Mouse (Mus musculus): ENCODE measurements around the gene Wdhd1. TPM values are rescaled to one million over a fixed set of nuclear protein-coding genes. Genes with fewer than 3 reads are reported as not detected.
A peak's percentile ranks its signal among the peaks of the same experiment; 100 is the strongest.

Wdhd1 gene
- polyA plus RNA-seq, 1 experiment from 2014 or later: 22.0 TPM

- H3K27me3 ChIP-seq (replicated peaks; ENCODE audit: control insufficient read depth, insufficient read depth, low read length): no peaks in the 10 kb centered on the region
- DNase-seq (ENCODE audit: low spot score): no peak
- no peaks in the 10 kb centered on the region for H3K9me3 ChIP-seq (ENCODE audit: control insufficient read depth, low read length)
- peaks cover 15% of the 10 kb centered on the region for H3K36me3 ChIP-seq (ENCODE audit: control insufficient read depth, insufficient read depth, low read length)
- H3K4me2 ChIP-seq (ENCODE audit: low read depth, low read length): no peak overlapping the region
- no peak overlapping the region for H3K27ac ChIP-seq (replicated peaks; ENCODE audit: low read depth, low read length)
- H3K4me3 ChIP-seq (ENCODE audit: low read depth, low read length): no peak overlapping the region
- ATAC-seq (ENCODE audit: low read depth): no peak
- no peaks in the 10 kb centered on the region for H3K4me1 ChIP-seq (ENCODE audit: control insufficient read depth, insufficient read depth, low read length)
- no peak overlapping the region for H3K9ac ChIP-seq (ENCODE audit: low read depth, low read length)
- 84% methylated on average over 5 of the region's 5 CpGs for WGBS
Observed at GRCm38 (mm10) chr14:47287021-47287420, 10.4 kb upstream of the Wdhd1 start.

DNA sequence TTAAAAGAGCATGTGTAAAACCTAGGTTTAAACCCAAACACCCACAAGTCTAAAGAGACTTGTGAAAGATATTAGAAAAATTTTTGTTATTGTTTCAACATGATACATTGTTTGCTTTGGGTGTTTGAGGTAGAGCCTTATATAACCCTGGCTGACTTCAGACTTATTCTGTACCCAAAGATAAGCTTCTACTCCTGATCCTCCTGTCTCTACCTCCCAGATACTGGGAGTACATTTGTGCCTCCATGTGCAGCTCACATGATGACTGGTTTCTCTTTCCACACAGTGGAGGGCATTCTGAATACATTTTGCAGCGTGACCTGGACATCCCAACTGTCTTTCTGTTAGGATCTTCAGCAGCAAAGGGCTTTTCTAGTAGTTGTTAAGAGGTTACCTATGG, 9.6 kb upstream of the Wdhd1 start:
- 79% methylated on average over 1 of the region's 1 CpGs for WGBS
- no peak overlapping the region for H3K27ac ChIP-seq (replicated peaks; ENCODE audit: low read depth, low read length)

DNA sequence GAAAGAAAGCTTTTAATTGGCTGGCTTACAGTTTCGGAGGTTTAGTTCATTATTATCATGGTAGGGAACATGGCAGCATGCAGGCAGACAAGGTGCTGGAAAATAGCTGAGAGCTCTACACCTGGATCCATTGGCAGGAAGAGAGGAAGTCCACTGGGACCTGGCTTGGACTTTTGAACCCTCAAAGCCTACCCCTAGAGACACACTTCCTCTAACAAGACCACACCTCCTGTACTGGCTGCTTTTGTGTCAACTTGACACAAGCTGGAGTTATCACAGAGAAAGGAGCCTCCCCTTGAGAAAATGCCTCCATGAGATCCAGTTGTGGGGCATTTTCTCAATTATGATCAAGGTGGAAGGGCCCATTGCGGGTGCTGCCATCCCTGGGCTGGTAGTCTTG, 8.6 kb upstream of the Wdhd1 start:
- ATAC-seq (ENCODE audit: low read depth): no peak
- H3K27me3 ChIP-seq (replicated peaks; ENCODE audit: control insufficient read depth, insufficient read depth, low read length): no peaks in the 10 kb centered on the region

More for the DNA sequence above, 9.6 kb upstream of the Wdhd1 start:
- no peaks in the 10 kb centered on the region for H3K4me1 ChIP-seq (ENCODE audit: control insufficient read depth, insufficient read depth, low read length)
- no peak overlapping the region for H3K4me3 ChIP-seq (ENCODE audit: low read depth, low read length)
- peaks cover 15% of the 10 kb centered on the region for H3K36me3 ChIP-seq (ENCODE audit: control insufficient read depth, insufficient read depth, low read length)
- H3K9me3 ChIP-seq (ENCODE audit: control insufficient read depth, low read length): no peaks in the 10 kb centered on the region
- DNase-seq (ENCODE audit: low spot score) (no peak), ATAC-seq (ENCODE audit: low read depth) (no peak)
- H3K4me2 ChIP-seq (ENCODE audit: low read depth, low read length): no peak overlapping the region
- H3K9ac ChIP-seq (ENCODE audit: low read depth, low read length): no peak overlapping the region
- H3K27me3 ChIP-seq (replicated peaks; ENCODE audit: control insufficient read depth, insufficient read depth, low read length): no peaks in the 10 kb centered on the region

DNA sequence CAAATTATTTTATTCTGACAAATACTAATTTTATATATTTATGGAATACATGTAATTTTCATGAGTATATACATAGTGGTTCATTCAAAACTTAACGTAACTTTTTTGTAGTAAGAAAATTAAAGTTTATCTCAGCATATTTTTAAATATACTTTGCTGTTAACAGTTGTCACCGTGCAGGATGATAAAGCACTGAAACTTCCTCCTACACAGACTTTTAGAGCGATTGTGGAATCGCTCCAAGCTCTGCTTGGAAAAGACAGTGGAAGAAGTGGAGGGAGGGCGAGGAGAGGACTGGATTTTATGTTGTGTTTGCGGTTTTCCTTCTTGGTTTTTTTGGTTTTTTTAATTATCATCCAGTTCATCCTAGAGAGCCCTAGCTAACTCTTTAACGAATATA, 6.9 kb upstream of the Wdhd1 start:
- no peak overlapping the region for H3K9ac ChIP-seq (ENCODE audit: low read depth, low read length)
- no peak overlapping the region for H3K27ac ChIP-seq (replicated peaks; ENCODE audit: low read depth, low read length)
- no peak overlapping the region for H3K4me3 ChIP-seq (ENCODE audit: low read depth, low read length)
- H3K9me3 ChIP-seq (ENCODE audit: control insufficient read depth, low read length): no peaks in the 10 kb centered on the region
- H3K36me3 ChIP-seq (ENCODE audit: control insufficient read depth, insufficient read depth, low read length): no peaks in the 10 kb centered on the region
- 85% methylated on average over 7 of the region's 7 CpGs for WGBS
- H3K4me1 ChIP-seq (ENCODE audit: control insufficient read depth, insufficient read depth, low read length): no peaks in the 10 kb centered on the region
- no peaks in the 10 kb centered on the region for H3K27me3 ChIP-seq (replicated peaks; ENCODE audit: control insufficient read depth, insufficient read depth, low read length)
- ATAC-seq (ENCODE audit: low read depth) (no peak), DNase-seq (ENCODE audit: low spot score) (no peak)
- no peak overlapping the region for H3K4me2 ChIP-seq (ENCODE audit: low read depth, low read length)

More for the DNA sequence above, 8.6 kb upstream of the Wdhd1 start:
- Histone ChIP-seq H3K4me2 (ENCODE audit: low read depth, low read length) (no peak overlapping the region), H3K9ac (ENCODE audit: low read depth, low read length) (no peak overlapping the region), H3K36me3 (ENCODE audit: control insufficient read depth, insufficient read depth, low read length) (peaks cover 9% of the 10 kb centered on the region), H3K4me3 (ENCODE audit: low read depth, low read length) (no peak overlapping the region), H3K27ac (replicated peaks; ENCODE audit: low read depth, low read length) (no peak overlapping the region), H3K9me3 (ENCODE audit: control insufficient read depth, low read length) (no peaks in the 10 kb centered on the region), H3K4me1 (ENCODE audit: control insufficient read depth, insufficient read depth, low read length) (no peaks in the 10 kb centered on the region)
- peak; percentile 10 for DNase-seq (ENCODE audit: low spot score)
- WGBS: 89% methylated on average over 2 of the region's 2 CpGs

GRCm38 (mm10) chr14:47281535-47281934, 4.9 kb upstream of the Wdhd1 start:
- Histone ChIP-seq H3K27ac (replicated peaks; ENCODE audit: low read depth, low read length) (no peak overlapping the region), H3K4me2 (ENCODE audit: low read depth, low read length) (no peak overlapping the region), H3K9ac (ENCODE audit: low read depth, low read length) (no peak overlapping the region), H3K36me3 (ENCODE audit: control insufficient read depth, insufficient read depth, low read length) (no peaks in the 10 kb centered on the region), H3K4me3 (ENCODE audit: low read depth, low read length) (no peak overlapping the region), H3K9me3 (ENCODE audit: control insufficient read depth, low read length) (no peaks in the 10 kb centered on the region), H3K27me3 (replicated peaks; ENCODE audit: control insufficient read depth, insufficient read depth, low read length) (no peaks in the 10 kb centered on the region), H3K4me1 (ENCODE audit: control insufficient read depth, insufficient read depth, low read length) (peaks cover 7% of the 10 kb centered on the region)
- 93% methylated on average over 4 of the region's 4 CpGs for WGBS
- DNase-seq (ENCODE audit: low spot score): no peak
- no peak for ATAC-seq (ENCODE audit: low read depth)

DNA sequence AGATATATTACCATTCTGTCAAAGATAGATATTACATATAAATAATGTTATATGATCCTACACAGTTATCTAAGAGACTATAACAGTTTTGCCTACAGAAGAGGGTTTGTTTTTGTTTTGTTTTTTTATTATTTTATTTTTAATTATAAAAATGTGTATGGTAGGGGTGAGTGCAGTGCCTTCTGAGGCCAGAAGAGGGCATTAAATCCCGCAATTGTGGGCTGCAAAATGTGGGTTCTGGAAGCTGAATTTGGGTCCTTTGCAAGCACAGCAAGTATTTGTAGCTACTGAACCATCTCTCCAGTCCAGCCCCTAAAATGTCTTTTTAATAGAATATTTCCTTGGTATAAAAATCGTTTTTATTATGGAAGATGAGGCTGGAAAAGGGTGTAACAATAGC, 2.4 kb upstream of the Wdhd1 start:
- WGBS: 83% methylated on average over 2 of the region's 2 CpGs
- Histone ChIP-seq H3K27ac (replicated peaks; ENCODE audit: low read depth, low read length) (no peak overlapping the region), H3K9me3 (ENCODE audit: control insufficient read depth, low read length) (no peaks in the 10 kb centered on the region), H3K36me3 (ENCODE audit: control insufficient read depth, insufficient read depth, low read length) (no peaks in the 10 kb centered on the region), H3K4me1 (ENCODE audit: control insufficient read depth, insufficient read depth, low read length) (peaks cover 17% of the 10 kb centered on the region), H3K4me2 (ENCODE audit: low read depth, low read length) (no peak overlapping the region), H3K9ac (ENCODE audit: low read depth, low read length) (no peak overlapping the region), H3K4me3 (ENCODE audit: low read depth, low read length) (no peak overlapping the region), H3K27me3 (replicated peaks; ENCODE audit: control insufficient read depth, insufficient read depth, low read length) (no peaks in the 10 kb centered on the region)
- no peak for ATAC-seq (ENCODE audit: low read depth)
- DNase-seq (ENCODE audit: low spot score): no peak

DNA sequence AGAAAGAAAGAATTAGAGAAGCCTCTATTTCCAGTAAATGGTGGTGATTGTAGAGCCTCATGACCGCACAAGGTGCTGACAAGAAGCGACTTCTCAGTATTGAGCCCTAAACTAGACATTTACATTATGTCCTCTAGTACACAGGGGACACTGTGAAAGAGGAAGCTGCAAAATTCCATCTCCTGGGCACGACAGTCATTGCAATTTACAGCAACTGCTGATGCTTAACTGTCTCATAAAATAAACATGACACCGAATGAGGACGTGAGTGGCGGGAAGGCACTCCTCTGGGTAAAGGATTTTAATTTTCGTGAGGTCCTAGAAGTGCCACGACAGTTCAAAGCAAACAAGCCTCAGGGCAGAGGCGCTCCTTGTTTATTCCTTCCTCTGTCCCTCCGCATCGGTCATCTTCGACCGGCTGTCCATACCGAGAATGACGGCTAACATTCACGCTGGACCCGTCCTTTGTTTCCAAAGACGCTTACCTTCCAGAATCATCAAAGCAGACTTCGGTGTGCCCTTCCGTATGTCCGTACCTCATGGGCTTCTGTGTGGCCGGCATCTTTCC, 537 bp downstream of the Wdhd1 start:
- no peak overlapping the region; the same call in 1 of the 2 replicates for H3K27ac ChIP-seq (replicated peaks; ENCODE audit: low read depth, low read length)
- 2% methylated on average over 22 of the region's 22 CpGs for WGBS
- peaks cover 23% of the 10 kb centered on the region for H3K36me3 ChIP-seq (ENCODE audit: control insufficient read depth, insufficient read depth, low read length)
- H3K4me2 ChIP-seq (ENCODE audit: low read depth, low read length): peak overlapping the region; percentile 72
- peak; percentile 7 for DNase-seq (ENCODE audit: low spot score)
- H3K27me3 ChIP-seq (replicated peaks; ENCODE audit: control insufficient read depth, insufficient read depth, low read length): no peaks in the 10 kb centered on the region
- H3K9me3 ChIP-seq (ENCODE audit: control insufficient read depth, low read length): no peaks in the 10 kb centered on the region
- H3K4me1 ChIP-seq (ENCODE audit: control insufficient read depth, insufficient read depth, low read length): peaks cover 17% of the 10 kb centered on the region
- peak overlapping the region; percentile 92 for H3K9ac ChIP-seq (ENCODE audit: low read depth, low read length)
- H3K4me3 ChIP-seq (ENCODE audit: low read depth, low read length): peak overlapping the region; percentile 90
- ATAC-seq (ENCODE audit: low read depth): no peak

DNA sequence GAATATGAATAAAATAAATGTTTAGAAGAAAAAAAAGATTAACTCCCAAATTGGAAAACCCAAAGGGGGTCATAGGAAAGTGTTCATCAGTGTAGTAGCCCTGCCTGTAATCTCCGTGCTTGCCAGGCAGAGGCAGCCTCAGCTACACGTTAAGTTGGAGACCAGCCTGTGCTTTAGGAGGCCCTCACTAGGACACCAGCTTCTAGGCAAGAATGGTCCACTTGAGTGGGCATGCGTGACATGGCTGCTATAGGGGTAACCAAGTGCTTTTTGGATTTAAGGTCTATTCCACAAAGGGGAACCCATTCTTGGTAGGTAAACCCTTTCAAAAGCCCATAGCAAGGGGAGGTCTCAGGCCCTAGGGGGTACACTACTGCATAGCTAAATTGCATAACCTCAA, 1.2 kb downstream of the Wdhd1 start:
- DNase-seq (ENCODE audit: low spot score): peak; percentile 22
- Histone ChIP-seq H3K9ac (ENCODE audit: low read depth, low read length) (peak overlapping the region; percentile 92; the same call in 1 of the 2 replicates), H3K4me1 (ENCODE audit: control insufficient read depth, insufficient read depth, low read length) (peaks cover 17% of the 10 kb centered on the region), H3K9me3 (ENCODE audit: control insufficient read depth, low read length) (no peaks in the 10 kb centered on the region), H3K27me3 (replicated peaks; ENCODE audit: control insufficient read depth, insufficient read depth, low read length) (no peaks in the 10 kb centered on the region), H3K27ac (replicated peaks; ENCODE audit: low read depth, low read length) (no peak overlapping the region), H3K4me3 (ENCODE audit: low read depth, low read length) (peak overlapping the region; percentile 90), H3K36me3 (ENCODE audit: control insufficient read depth, insufficient read depth, low read length) (peaks cover 28% of the 10 kb centered on the region), H3K4me2 (ENCODE audit: low read depth, low read length) (peak overlapping the region; percentile 72)
- whole genome bisulfite sequencing: 19% methylated on average over 3 of the region's 3 CpGs
- ATAC-seq (ENCODE audit: low read depth): no peak

- H3K4me1 ChIP-seq (ENCODE audit: control insufficient read depth, insufficient read depth, low read length): peaks cover 17% of the 10 kb centered on the region
- no peak overlapping the region for H3K27ac ChIP-seq (replicated peaks; ENCODE audit: low read depth, low read length)
- 40% methylated on average over 3 of the region's 3 CpGs for WGBS
- H3K9ac ChIP-seq (ENCODE audit: low read depth, low read length): no peak overlapping the region
- no peak overlapping the region for H3K4me3 ChIP-seq (ENCODE audit: low read depth, low read length)
- no peaks in the 10 kb centered on the region for H3K27me3 ChIP-seq (replicated peaks; ENCODE audit: control insufficient read depth, insufficient read depth, low read length)
- no peak overlapping the region for H3K4me2 ChIP-seq (ENCODE audit: low read depth, low read length)
- peaks cover 44% of the 10 kb centered on the region for H3K36me3 ChIP-seq (ENCODE audit: control insufficient read depth, insufficient read depth, low read length)
- ATAC-seq (ENCODE audit: low read depth) (no peak), DNase-seq (ENCODE audit: low spot score) (no peak)
- no peaks in the 10 kb centered on the region for H3K9me3 ChIP-seq (ENCODE audit: control insufficient read depth, low read length)
Observed at GRCm38 (mm10) chr14:47273751-47274150, 2.9 kb downstream of the Wdhd1 start.

All from embryonic facial prominence, embryonic 14.5 days (tissue).